In the genomic region with DNA sequence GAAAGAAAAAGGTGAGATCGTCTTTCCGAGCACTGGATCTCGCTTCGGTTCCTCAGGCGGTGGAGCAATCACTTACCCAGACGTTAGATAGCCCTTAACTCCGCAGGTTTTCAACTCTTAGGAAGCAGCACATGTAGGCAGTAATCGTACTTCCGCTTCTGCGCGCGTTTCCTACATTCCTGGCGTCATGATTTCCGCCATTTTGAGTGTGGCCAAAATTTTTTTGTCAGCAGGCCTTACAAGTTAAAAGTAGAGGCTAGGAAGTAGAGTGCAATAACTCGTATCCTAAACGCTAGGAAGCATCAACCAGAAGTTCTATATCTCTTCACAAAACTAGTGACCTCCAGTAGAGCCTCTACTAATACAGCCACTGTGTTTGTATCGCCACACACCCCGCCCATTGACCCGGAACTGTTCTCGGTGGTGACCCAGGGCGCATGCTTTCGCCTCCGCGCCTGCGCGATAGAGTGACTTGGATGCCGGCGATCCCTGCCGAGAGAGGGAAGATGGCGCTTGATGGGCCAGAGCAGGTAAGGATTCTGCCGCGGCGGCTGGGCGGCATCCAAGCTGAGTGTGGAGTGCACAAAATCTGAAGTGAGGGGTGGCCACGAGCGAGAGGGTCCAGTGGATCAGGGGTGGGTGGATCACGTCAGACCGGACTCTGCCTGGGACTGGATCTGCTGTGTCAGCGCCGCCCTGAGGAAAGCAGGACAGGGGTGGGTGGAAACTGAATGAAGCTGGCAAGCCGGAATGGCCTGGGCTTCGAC, we compare ENCODE assay signal across 7 mouse cellular contexts. TPM values are rescaled to one million over a fixed set of nuclear protein-coding genes. Genes with fewer than 3 reads are reported as not detected.
DNase-seq lines count a peak whose midpoint lies in the region; ATAC-seq lines count a peak whose summit lies in the region.

A gene (minus strand): TSS at position 395 of the 767 bp plus-strand sequence.
A gene (plus strand): TSS at position 470 of the 767 bp plus-strand sequence.

- peak within 1 kb of the TSS; percentile 66 for H3K4me3 ChIP-seq in intestine, embryonic 16.5 days (ENCODE audit: low read length)
- peak within 1 kb of the TSS; percentile 88 for H3K4me3 ChIP-seq in midbrain, embryonic 11.5 days (ENCODE audit: low read depth, low read length)

- H3K27ac ChIP-seq in intestine, embryonic 16.5 days (ENCODE audit: low read length): peak within 1 kb of the TSS; percentile 72
- peak within 1 kb of the TSS; percentile 60 for H3K27ac ChIP-seq in midbrain, embryonic 11.5 days (ENCODE audit: low read depth, low read length)

- H3K4me1 ChIP-seq in intestine, embryonic 16.5 days (ENCODE audit: control insufficient read depth, insufficient read depth, low read length): peaks cover 12% of the 10 kb centered on the region
- peaks cover 15% of the 10 kb centered on the region for H3K4me1 ChIP-seq in midbrain, embryonic 11.5 days (ENCODE audit: control insufficient read depth, insufficient read depth, low read length)

- peak within 1 kb of the TSS; percentile 94 for H3K4me2 ChIP-seq in intestine, embryonic 16.5 days (ENCODE audit: low read depth, low read length)
- peak within 1 kb of the TSS; percentile 64 for H3K4me2 ChIP-seq in midbrain, embryonic 11.5 days

- H3K9me3 ChIP-seq in intestine, embryonic 16.5 days (ENCODE audit: control insufficient read depth, low read length): no peaks in the 10 kb centered on the region
- no peaks in the 10 kb centered on the region for H3K9me3 ChIP-seq in midbrain, embryonic 11.5 days (ENCODE audit: control insufficient read depth, low read length)

- H3K36me3 ChIP-seq in intestine, embryonic 16.5 days (ENCODE audit: control insufficient read depth, insufficient read depth, low read length): peaks cover 4% of the 10 kb centered on the region; the same call in 1 of the 2 replicates
- H3K36me3 ChIP-seq in midbrain, embryonic 11.5 days (ENCODE audit: control insufficient read depth, insufficient read depth, low read length): peaks cover 9% of the 10 kb centered on the region

- DNase-seq in adrenal gland, adult 2 months: peak; percentile 97
- peak; percentile 93 for DNase-seq in embryo, embryonic 11.5 days (ENCODE audit: low read depth, low spot score)
- DNase-seq in gastrocnemius, postnatal 4 days (ENCODE audit: low spot score in 2 of 2): peak; percentile 97 to 100
- DNase-seq in left cerebral cortex, postnatal 36 days (ENCODE audit: low spot score in 2 of 2): peak; percentile 97 to 98
- peak; percentile 99 for DNase-seq in midbrain, embryonic 11.5 days (ENCODE audit: low spot score, missing footprints)
- DNase-seq in skeletal muscle tissue, adult 2 months (ENCODE audit: low read depth, low spot score): peak; percentile 91

- H3K27me3 ChIP-seq in intestine, embryonic 16.5 days (replicated peaks; ENCODE audit: control insufficient read depth, insufficient read depth, low read length): no peaks in the 10 kb centered on the region
- H3K27me3 ChIP-seq in midbrain, embryonic 11.5 days (ENCODE audit: control insufficient read depth, insufficient read depth, low read length): no peaks in the 10 kb centered on the region

- intact Hi-C loops in left cerebral cortex, postnatal 36 days (cut with DNase I): loop anchor here (5.0 kb wide), 1 partner anchor 39 kb away; a partner anchor contains a TSS

- WGBS in intestine, embryonic 16.5 days: under 1% methylated on average over 42 of the region's 42 CpGs
- WGBS in midbrain, embryonic 11.5 days: under 1% methylated on average over 42 of the region's 42 CpGs

- peak within 1 kb of the TSS; percentile 84 for H3K9ac ChIP-seq in intestine, embryonic 16.5 days (ENCODE audit: low read depth, low read length)
- peak within 1 kb of the TSS; percentile 86 for H3K9ac ChIP-seq in midbrain, embryonic 11.5 days (ENCODE audit: low read length)

- peak; percentile 98 for ATAC-seq in intestine, embryonic 16.5 days
- peak; percentile 96 for ATAC-seq in midbrain, embryonic 11.5 days (ENCODE audit: low FRiP score)

RNA-seq across cellular contexts. Expression of the first gene that starts in this region (rescaled TPM):
- total RNA-seq in adrenal gland, adult 2 months (2021): 10 to 100 TPM; 49.8 to 53.1 TPM
- polyA plus RNA-seq in adrenal gland, adult 2 months (2012; rRNA removed): 16.2 and 22.5 TPM in 2 replicates
- 10 to 100 TPM; 32.6 to 34.6 TPM for total RNA-seq in gastrocnemius, postnatal 4 days (2021)
- polyA plus RNA-seq in intestine, embryonic 16.5 days (2015; fragmentation: Nextera tagmentation; extraction: Ambion mirVana): 42.9 and 50.8 TPM in 2 replicates
- 10 to 100 TPM; 26.0 to 29.8 TPM for total RNA-seq in left cerebral cortex, postnatal 36 days (2021)
- polyA plus RNA-seq in midbrain, embryonic 11.5 days (2014; fragmentation: Nextera tagmentation; extraction: Ambion mirVana): 67.3 and 71.4 TPM in 2 replicates

RNA-seq across cellular contexts. Expression of the second gene that starts in this region (rescaled TPM):
- 100 to 1,000 TPM; 138 to 164 TPM for total RNA-seq in adrenal gland, adult 2 months (2021)
- polyA plus RNA-seq in adrenal gland, adult 2 months (2012; rRNA removed): 12.4 and 12.9 TPM in 2 replicates
- 100 to 1,000 TPM; 123 to 146 TPM for total RNA-seq in gastrocnemius, postnatal 4 days (2021)
- 234 and 263 TPM in 2 replicates for polyA plus RNA-seq in intestine, embryonic 16.5 days (2015; fragmentation: Nextera tagmentation; extraction: Ambion mirVana)
- 100 to 1,000 TPM; 183 to 198 TPM for total RNA-seq in left cerebral cortex, postnatal 36 days (2021)
- 396 and 404 TPM in 2 replicates for polyA plus RNA-seq in midbrain, embryonic 11.5 days (2014; fragmentation: Nextera tagmentation; extraction: Ambion mirVana)

Comparison
In these comparisons a context has a peak if more than half of its experiments do, and no peak if none do; other contexts are left out.
1. Peak in every context shown above with its lines: DNase-seq, ATAC-seq, H3K4me3 ChIP-seq and H3K27ac ChIP-seq.
2. RNA of the second gene that starts in this region (polyA plus RNA-seq): 396 to 404 TPM in midbrain, embryonic 11.5 days and 234 to 263 TPM in intestine, embryonic 16.5 days; 12.4 to 12.9 TPM in adrenal gland, adult 2 months; every median in the first group is over 10 times any median in the second.